Mouse (Mus musculus) cerebellum, adult 11-12 months (tissue): ENCODE data around the gene Gcc2.
"Not testable (repeated sequence)": the region's sequence is repeated elsewhere in the genome, so short reads cannot be mapped to it uniquely, and the experiment has no call there.

ENCODE experiments used
- DNase-seq: peaks from one replicate; pipeline ENCODE4 v3.0.0; 2022

The Gcc2 gene

GRCm38 (mm10) chr10:58326271-58326670 lies 71.0 kb downstream of the Gcc2 start:
- no peak for DNase-seq

GRCm38 (mm10) chr10:58327836-58328235 lies 72.5 kb downstream of the Gcc2 start:
- not testable (repeated sequence) for DNase-seq

GRCm38 (mm10) chr10:58328517-58329108 lies 73.3 kb downstream of the Gcc2 start:
- no peak for DNase-seq

- DNase-seq, result no peak
Observed at GRCm38 (mm10) chr10:58330635-58331034, 75.3 kb downstream of the Gcc2 start.

- no peak for DNase-seq
Observed at GRCm38 (mm10) chr10:58331741-58332140, 76.4 kb downstream of the Gcc2 start.

- DNase-seq, result no peak
Observed at GRCm38 (mm10) chr10:58333414-58333813, 78.1 kb downstream of the Gcc2 start.

GRCm38 (mm10) chr10:58336156-58336555 lies 80.9 kb downstream of the Gcc2 start:
- no peak for DNase-seq

GRCm38 (mm10) chr10:58337091-58337490 lies 81.8 kb downstream of the Gcc2 start:
- DNase-seq, result not testable (repeated sequence)

GRCm38 (mm10) chr10:58338590-58338989 lies 83.3 kb downstream of the Gcc2 start:
- DNase-seq, result no peak

GRCm38 (mm10) chr10:58341685-58342084 lies 86.4 kb downstream of the Gcc2 start:
- DNase-seq, result no peak

GRCm38 (mm10) chr10:58342199-58342598 lies 86.9 kb downstream of the Gcc2 start:
- DNase-seq, result no peak

GRCm38 (mm10) chr10:58343552-58343951 lies 88.3 kb downstream of the Gcc2 start:
- no peak for DNase-seq

GRCm38 (mm10) chr10:58350600-58350999 lies 95.3 kb downstream of the Gcc2 start:
- no peak for DNase-seq

GRCm38 (mm10) chr10:58351670-58352069 lies 96.4 kb downstream of the Gcc2 start:
- DNase-seq, result no peak

- no peak for DNase-seq
Observed at GRCm38 (mm10) chr10:58352364-58352763, 97.1 kb downstream of the Gcc2 start.

- DNase-seq, result no peak
Observed at GRCm38 (mm10) chr10:58354561-58354960, 99.3 kb downstream of the Gcc2 start.
